In the genomic region with DNA sequence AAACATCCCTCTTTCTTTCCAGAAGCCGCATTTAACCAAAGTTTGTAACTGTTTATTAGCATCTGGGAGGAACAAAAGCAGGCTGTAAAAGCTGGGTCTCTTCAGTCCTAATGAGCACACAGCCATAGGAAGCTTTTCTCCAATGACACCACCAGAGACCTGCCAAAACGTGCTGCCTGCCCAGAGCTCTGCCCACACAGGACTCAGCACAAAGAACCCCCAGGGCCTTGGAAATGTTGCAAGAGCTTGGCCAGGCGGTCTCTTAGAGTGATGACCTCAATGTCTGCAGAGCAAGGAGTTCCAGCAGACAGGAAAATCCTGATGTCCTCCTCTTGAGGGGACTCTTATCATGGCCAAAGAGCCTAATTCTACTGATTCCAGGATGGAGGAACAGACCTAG, we compare ENCODE assay signal across 13 mouse cellular contexts. TPM values are rescaled to one million over a fixed set of nuclear protein-coding genes. Genes with fewer than 3 reads are reported as not detected.
DNase-seq lines count a peak whose midpoint lies in the region; ATAC-seq and TF ChIP-seq lines count a peak whose summit lies in the region.
"Had no signal": no experiment of that assay in that cellular context is flagged by ENCODE, and none has a peak within 500 bp of the region (broad histone marks: within the 10 kb centered on the region; RNA-seq: fewer than 3 reads in every experiment).

No protein-coding gene starts in this region.

- no peaks in the 10 kb centered on the region for H3K9me3 ChIP-seq in heart, embryonic 12.5 days (replicated peaks)
- H3K9me3 ChIP-seq in intestine, postnatal 0 days (ENCODE audit: control insufficient read depth) = no peaks in the 10 kb centered on the region
- H3K9me3 ChIP-seq: limb, embryonic 15.5 days had no signal

- DNase-seq in heart, postnatal 4 days = no peak
- peak; percentile 91 for DNase-seq in Muller cell, postnatal 12 days (ENCODE audit: inconsistent ontology term)
- peak; percentile 85 for DNase-seq in adrenal gland, postnatal 14 days
- peak; percentile 42 to 59 for DNase-seq in gastrocnemius, postnatal 36 days
- DNase-seq: right cerebral cortex, postnatal 4 days; thymus, adult 2 months had no signal

- H3K27me3 ChIP-seq in heart, embryonic 12.5 days (replicated peaks) = no peaks in the 10 kb centered on the region
- no peaks in the 10 kb centered on the region for H3K27me3 ChIP-seq in intestine, postnatal 0 days (replicated peaks; ENCODE audit: control insufficient read depth, insufficient read depth, low read length)
- H3K27me3 ChIP-seq: limb, embryonic 15.5 days had no signal

- ATAC-seq in heart, embryonic 12.5 days (ENCODE audit: insufficient number of reproducible peaks, low FRiP score) = no peak
- ATAC-seq in megakaryocyte progenitor cell, adult 5-6 weeks (replicated peaks; ENCODE audit: poor library complexity) = no peak
- no peak for ATAC-seq in intestine, postnatal 0 days
- ATAC-seq in megakaryocyte, adult 5-6 weeks (ENCODE audit: poor library complexity, severe bottlenecking) = no peak
- ATAC-seq: inflammation-experienced regulatory T-cells, adult 6 months had no signal

- no peak for TF ChIP-seq CTCF in intestine, postnatal 0 days (IDR thresholded peaks at IDR 0.05; ENCODE audit: low read depth)

- intact Hi-C loops in gastrocnemius, postnatal 36 days (cut with DNase I) = no loop called here

- no peak overlapping the region for H3K4me2 ChIP-seq in heart, embryonic 12.5 days
- no peak overlapping the region for H3K4me2 ChIP-seq in intestine, postnatal 0 days (replicated peaks; ENCODE audit: low read depth)
- H3K4me2 ChIP-seq: limb, embryonic 15.5 days had no signal

- no peaks in the 10 kb centered on the region for H3K36me3 ChIP-seq in heart, embryonic 12.5 days
- no peaks in the 10 kb centered on the region for H3K36me3 ChIP-seq in intestine, postnatal 0 days (ENCODE audit: control insufficient read depth, insufficient read depth)
- H3K36me3 ChIP-seq: limb, embryonic 15.5 days had no signal

- H3K9ac ChIP-seq in heart, embryonic 12.5 days = no peak overlapping the region
- H3K9ac ChIP-seq in intestine, postnatal 0 days (ENCODE audit: low read depth, low read length) = no peak overlapping the region
- H3K9ac ChIP-seq: limb, embryonic 15.5 days had no signal

- WGBS in heart, embryonic 12.5 days = 67% methylated on average over 3 of the region's 3 CpGs
- 61% methylated on average over 3 of the region's 3 CpGs for WGBS in intestine, postnatal 0 days

- no peak overlapping the region for H3K4me3 ChIP-seq in heart, embryonic 12.5 days
- H3K4me3 ChIP-seq in intestine, postnatal 0 days (ENCODE audit: low read depth, low read length) = no peak overlapping the region
- H3K4me3 ChIP-seq: layer of hippocampus, adult 2 months; limb, embryonic 15.5 days had no signal

- H3K27ac ChIP-seq in heart, embryonic 12.5 days (ENCODE audit: poor library complexity, severe bottlenecking) = 0 out of 2 replicates have a peak overlapping the region, but pooled peaks have one; percentile 22
- H3K27ac ChIP-seq in intestine, postnatal 0 days (ENCODE audit: low read depth, low read length) = no peak overlapping the region
- H3K27ac ChIP-seq: layer of hippocampus, adult 2 months; limb, embryonic 15.5 days had no signal

- peaks cover 92% of the 10 kb centered on the region for H3K4me1 ChIP-seq in heart, embryonic 12.5 days (replicated peaks)
- H3K4me1 ChIP-seq in intestine, postnatal 0 days (replicated peaks; ENCODE audit: control insufficient read depth, insufficient read depth, low read length) = peaks cover 36% of the 10 kb centered on the region

RNA-seq across cellular contexts. Expression of gene Shb, which starts 28.5 kb away (rescaled TPM):
- polyA plus RNA-seq in heart, embryonic 12.5 days (2016; fragmentation: Nextera tagmentation; extraction: Ambion mirVana) = 13.9 and 15.3 TPM in 2 replicates
- 10 to 100 TPM; 69.3 to 70.9 TPM for total RNA-seq in heart, postnatal 4 days (2021)
- total RNA-seq in adrenal gland, postnatal 14 days (2021) = 71.2 and 76.8 TPM in 2 replicates
- 1 to 10 TPM; 6.3 to 6.7 TPM for total RNA-seq in gastrocnemius, postnatal 36 days (2021)
- 1.5 TPM in 2 replicates for total RNA-seq in megakaryocyte progenitor cell, adult 5-6 weeks (2015)
- total RNA-seq in megakaryocyte progenitor cell, adult 5-6 weeks (2017) = 2.0 and 2.8 TPM in 2 replicates
- polyA plus RNA-seq in intestine, postnatal 0 days (2015; fragmentation: Nextera tagmentation; extraction: Ambion mirVana) = 7.2 and 7.5 TPM in 2 replicates
- 3.7 and 3.9 TPM in 2 replicates for total RNA-seq in megakaryocyte, adult 5-6 weeks (2015)
- 1.8 and 3.3 TPM in 2 replicates for total RNA-seq in megakaryocyte, adult 5-6 weeks (2017)
